Mouse (Mus musculus): ENCODE results near the gene Sun2.

Gene Sun2

GRCm38 (mm10) chr15:79741921-79742705, at the start of gene Sun2:
Sun2 (minus strand) TSS chr15:79742536.
- DNase-seq (ENCODE audit: low read depth, low spot score), result peak; percentile 82

GRCm38 (mm10) chr15:79791502-79791901, 49.2 kb upstream of the Sun2 start:
- DNase-seq (ENCODE audit: low read depth, low spot score), result no peak

GRCm38 (mm10) chr15:79790905-79791304, 48.6 kb upstream of the Sun2 start:
- DNase-seq (ENCODE audit: low read depth, low spot score), result no peak

- no peak for DNase-seq (ENCODE audit: low read depth, low spot score)
These were observed 47.8 kb upstream of the Sun2 start for GRCm38 (mm10) chr15:79790111-79790510.

GRCm38 (mm10) chr15:79787815-79788214, 45.5 kb upstream of the Sun2 start:
- DNase-seq (ENCODE audit: low read depth, low spot score), result no peak

GRCm38 (mm10) chr15:79785056-79785455, 42.7 kb upstream of the Sun2 start:
- DNase-seq (ENCODE audit: low read depth, low spot score), result no peak

DNA sequence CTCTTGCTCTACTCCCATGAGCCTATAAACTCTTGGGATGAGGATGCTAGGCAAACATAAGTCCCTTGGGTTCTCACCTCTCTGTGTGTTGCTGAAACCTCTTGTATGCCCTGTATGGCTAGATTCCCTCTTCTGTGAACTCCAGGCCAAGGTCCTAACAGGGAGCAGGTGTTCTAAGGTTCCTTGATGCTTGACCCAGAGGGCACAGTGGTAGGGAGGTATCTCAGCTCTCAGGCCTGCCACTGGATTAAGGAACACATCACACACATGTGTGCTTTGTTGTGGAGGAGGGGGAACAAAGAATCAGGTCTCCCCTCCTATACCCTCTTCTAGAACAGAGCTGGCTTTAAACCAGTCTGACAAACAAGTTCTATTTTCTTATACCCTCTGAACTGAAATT, 35.4 kb upstream of the Sun2 start, which contains the start of gene Dnal4:
TSS of gene Dnal4 (minus strand) at position 101 of the 400 bp plus-strand sequence.
- no peak for DNase-seq (ENCODE audit: low read depth, low spot score)

DNA sequence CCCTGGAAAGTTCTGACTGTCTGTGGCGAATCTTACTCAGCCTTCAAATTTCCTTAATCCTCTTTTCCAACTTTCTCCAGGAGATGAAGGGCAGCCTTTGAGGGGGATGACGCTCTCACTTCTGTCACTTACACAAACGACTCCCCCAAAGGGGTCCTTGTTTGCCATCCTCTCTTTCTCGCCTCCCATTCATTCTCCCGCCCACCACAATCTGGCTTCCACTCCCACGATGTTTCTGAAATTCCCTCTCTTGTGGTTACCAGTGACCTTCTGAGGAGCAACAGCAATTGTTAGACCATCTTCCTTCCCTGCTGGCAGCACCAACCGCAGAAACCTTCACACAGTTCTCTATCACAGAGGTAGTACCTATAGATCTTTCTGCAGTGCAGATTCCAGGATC, 33.3 kb upstream of the Sun2 start:
- DNase-seq (ENCODE audit: low read depth, low spot score), result no peak

- DNase-seq (ENCODE audit: low read depth, low spot score), result peak; percentile 96
These were observed 32.0 kb upstream of the Sun2 start for GRCm38 (mm10) chr15:79774117-79775027.

DNA sequence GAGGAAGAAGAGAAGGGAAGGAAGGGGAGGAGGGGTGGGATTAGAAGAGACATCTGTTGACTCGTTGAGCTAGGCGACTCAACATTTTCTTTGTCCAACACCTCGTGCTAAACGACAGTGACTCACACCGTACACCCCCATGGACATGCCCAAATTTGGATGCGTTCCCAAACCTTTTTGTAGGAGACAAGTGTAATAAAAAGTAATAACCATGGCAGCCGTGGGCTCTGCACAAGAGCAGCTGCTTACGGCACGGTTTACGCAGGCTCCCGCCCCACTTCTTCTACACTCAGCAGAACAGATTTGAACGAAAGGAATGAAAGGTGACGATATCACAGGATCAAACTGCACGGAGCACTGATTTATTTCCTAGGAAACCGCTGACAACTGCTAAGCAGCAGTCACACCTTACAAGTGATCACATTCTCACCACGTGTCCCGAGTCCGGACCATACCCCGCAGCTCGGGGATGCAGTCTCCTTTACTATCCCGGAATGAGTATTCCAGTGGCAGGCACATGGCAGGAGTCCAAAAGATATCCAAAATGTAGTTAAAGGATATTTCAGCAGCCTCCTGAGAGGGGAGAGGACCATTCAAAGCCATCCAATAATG, 28.4 kb upstream of the Sun2 start:
- DNase-seq (ENCODE audit: low read depth, low spot score), result no peak

DNA sequence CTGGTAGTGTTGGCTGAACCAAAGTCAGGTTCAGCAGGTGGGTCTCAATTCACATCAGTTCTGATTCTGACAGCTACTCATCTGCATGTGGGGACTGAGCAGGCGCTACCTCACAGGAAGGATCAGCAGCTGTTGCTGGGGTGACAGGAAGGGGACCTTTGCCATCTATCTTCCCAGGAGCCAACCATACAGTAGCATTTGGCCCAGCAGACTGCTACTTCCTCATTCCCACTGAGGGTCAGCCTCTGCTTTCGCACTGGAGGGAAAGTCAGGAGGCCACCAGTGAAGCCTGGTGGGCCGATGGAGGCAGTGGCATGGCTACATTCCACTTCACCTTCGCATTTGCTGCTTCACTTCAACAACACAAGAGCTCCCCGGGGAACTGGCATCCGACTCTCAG, 26.0 kb upstream of the Sun2 start:
- DNase-seq (ENCODE audit: low read depth, low spot score), result no peak

DNA sequence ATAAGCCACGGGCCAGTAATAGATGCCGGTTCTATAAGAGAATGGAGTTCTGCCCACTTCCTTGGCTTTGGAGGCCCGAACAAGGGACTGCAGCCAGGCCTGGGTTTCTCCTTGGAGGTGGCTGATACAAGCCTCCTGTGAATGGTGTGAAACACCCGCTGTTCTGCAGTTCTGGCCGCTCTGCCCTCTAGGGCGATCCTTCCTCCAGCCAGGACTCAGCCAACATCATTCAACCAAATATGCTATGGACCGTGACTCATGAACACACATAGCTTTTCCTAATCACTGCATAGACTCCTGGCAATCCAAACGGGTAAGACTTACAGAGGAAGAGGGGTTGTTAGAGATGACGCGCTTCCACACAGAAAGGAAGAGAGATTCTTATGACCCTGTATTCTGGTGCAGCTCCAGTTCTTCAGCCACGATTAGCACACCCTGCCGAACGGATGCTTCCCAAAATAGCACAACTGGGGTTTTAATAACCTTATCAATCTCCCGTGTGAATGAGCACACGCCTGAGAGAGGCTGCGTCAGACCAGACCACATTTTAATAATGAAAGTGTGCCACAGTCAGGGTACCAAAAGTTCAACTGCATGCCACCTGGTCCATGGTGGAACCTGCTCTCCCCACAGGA, 25.1 kb upstream of the Sun2 start:
- DNase-seq (ENCODE audit: low read depth, low spot score), result no peak

- DNase-seq (ENCODE audit: low read depth, low spot score), result no peak
These were observed 24.3 kb upstream of the Sun2 start for GRCm38 (mm10) chr15:79766586-79767071.

- DNase-seq (ENCODE audit: low read depth, low spot score), result no peak
These were observed 23.8 kb upstream of the Sun2 start for GRCm38 (mm10) chr15:79766168-79766567.

DNA sequence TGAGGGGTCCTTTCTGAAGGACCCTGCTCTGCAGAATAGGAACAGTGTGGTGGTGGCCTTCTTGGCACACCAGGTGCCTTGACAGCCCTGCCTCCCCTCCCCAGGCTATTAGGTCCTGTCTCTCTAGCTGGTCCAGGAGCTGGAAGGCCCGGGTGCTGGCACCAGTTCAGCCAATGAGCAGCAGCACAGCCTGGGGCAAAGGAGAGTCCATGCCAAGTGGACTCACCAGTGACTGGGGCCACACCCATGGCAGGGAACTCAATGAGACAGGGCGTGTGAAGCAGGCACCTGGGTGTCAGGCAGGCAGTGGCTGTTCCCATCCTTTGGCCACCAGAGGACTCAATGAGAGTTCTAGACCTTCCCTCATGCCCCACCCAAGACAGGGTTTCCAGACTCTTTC, 23.0 kb upstream of the Sun2 start:
- no peak for DNase-seq (ENCODE audit: low read depth, low spot score)

- DNase-seq (ENCODE audit: low read depth, low spot score), result no peak
These were observed 22.4 kb upstream of the Sun2 start for GRCm38 (mm10) chr15:79764539-79765267.

- DNase-seq (ENCODE audit: low read depth, low spot score), result no peak
These were observed 21.4 kb upstream of the Sun2 start for GRCm38 (mm10) chr15:79763601-79764246.

GRCm38 (mm10) chr15:79763001-79763400, 20.7 kb upstream of the Sun2 start:
- no peak for DNase-seq (ENCODE audit: low read depth, low spot score)

GRCm38 (mm10) chr15:79760956-79761355, 18.6 kb upstream of the Sun2 start:
- DNase-seq (ENCODE audit: low read depth, low spot score), result no peak

GRCm38 (mm10) chr15:79757118-79757517, 14.8 kb upstream of the Sun2 start:
- DNase-seq (ENCODE audit: low read depth, low spot score), result no peak

All from brain, embryonic 18.5 days (tissue).